Mouse (Mus musculus) heart, postnatal 0 days (tissue): ENCODE data around the gene Nanos3.

Experiments used
- CTCF ChIP-seq: IDR thresholded peaks from 2 replicates; pipeline ENCODE4 v1.5.1; 2016; ENCODE audit warnings: antibody characterized with exemption, control low read depth, low read depth
- EP300 ChIP-seq: IDR thresholded peaks from 2 replicates; pipeline ENCODE4 v1.6.1; 2016; ENCODE audit warnings: antibody characterized with exemption, low read depth

DNA sequence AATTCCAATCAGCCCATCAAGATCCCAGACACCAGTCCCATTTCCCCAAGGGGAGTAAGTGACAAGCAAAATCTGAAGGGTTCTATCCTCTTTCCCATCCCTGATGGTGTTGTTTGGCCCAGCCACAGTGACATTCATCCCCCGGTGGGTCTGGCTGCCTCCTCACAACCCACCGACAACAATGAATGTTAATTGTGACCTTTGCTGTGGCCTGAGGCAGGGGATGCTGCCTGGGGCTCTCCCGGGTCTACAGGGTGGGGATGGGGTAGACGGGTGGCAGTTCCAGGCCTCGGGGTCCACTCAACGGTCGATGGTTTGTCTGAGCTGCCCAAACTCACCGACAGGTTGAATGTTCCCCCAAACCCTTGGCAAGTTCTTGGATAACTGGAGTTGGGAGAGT, 6.4 kb downstream of the Nanos3 start:
- TF ChIP-seq CTCF: no peak
- TF ChIP-seq EP300: no peak
